Mouse (Mus musculus) ovary, postnatal 36 days (tissue): Measurements from ENCODE around the gene Dcaf12l2.

Experiments
- DNase-seq: peaks from one replicate; pipeline ENCODE4 v3.0.0; 2022; ENCODE audit warnings: low spot score, mixed read lengths

The Dcaf12l2 gene

GRCm38 (mm10) chrX:44367646-44368521 lies at the start of gene Dcaf12l2:
Gene Dcaf12l2 (minus strand): TSS chrX:44368342.
- peak; percentile 20 for DNase-seq

GRCm38 (mm10) chrX:44367280-44367645 lies 879 bp downstream of the Dcaf12l2 start:
- DNase-seq, result no peak
